Mouse (Mus musculus) right cerebral cortex, adult 18-20 months (tissue): ENCODE results near the gene Trafd1.

Experiments
- DNase-seq: peaks from one replicate; pipeline ENCODE4 v3.0.0; 2022; ENCODE audit warnings: mixed read lengths

The Trafd1 gene

DNA sequence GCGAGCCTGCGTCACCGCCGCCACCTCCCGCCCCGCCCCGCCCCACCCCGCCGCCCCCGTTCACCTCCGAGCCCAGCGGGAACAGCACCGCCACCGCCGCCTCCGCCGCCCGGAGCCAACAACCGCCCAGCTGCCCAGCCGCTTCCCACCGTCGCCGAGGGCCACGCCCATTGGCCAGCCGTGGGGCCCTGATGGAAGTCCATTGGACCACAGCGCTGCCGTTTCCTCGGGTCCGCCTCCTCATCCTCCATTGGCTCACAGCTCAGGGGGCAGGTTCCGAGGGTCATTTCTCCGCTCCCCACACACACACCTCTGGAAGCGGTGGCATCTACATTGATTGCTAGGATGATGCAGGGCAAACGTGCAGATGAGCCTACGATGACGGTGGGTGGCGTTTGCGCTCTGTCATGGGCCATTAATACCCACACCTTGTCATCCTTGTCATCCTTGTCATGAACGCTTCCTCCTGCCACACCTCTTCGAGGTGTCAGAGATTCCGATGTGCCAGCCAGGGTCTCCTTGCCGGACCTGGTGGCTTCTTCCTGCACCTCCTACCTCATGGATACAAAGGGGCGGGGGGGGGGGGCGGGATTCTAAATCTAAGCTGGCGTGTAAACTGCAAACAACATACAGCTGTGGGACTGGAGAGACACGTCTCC, at the start of gene Trafd1:
Trafd1 (minus strand) TSS at position 172 of the 659 bp plus-strand sequence.
- DNase-seq = peak; percentile 96

DNA sequence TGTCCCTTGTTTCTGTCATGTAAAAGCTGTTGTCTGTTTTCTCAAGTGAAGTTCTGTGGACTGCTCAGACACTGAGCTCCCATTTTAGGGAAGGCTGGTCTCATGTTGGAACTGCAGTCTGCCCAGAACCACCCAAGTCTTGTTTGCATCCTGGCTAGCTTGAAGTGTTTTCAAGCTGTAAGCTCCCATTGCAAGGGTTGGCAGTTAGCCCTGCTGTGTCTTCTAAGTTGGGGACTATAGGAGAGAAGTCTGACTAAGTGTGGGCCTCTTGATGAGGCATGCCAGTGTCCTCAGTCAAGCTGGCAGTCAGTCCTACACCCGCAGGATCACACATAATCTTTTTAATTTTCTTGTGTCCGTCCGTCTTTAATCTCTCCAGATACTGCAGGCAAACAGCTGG, 43.5 kb upstream of the Trafd1 start:
- peak; percentile 60 for DNase-seq

DNA sequence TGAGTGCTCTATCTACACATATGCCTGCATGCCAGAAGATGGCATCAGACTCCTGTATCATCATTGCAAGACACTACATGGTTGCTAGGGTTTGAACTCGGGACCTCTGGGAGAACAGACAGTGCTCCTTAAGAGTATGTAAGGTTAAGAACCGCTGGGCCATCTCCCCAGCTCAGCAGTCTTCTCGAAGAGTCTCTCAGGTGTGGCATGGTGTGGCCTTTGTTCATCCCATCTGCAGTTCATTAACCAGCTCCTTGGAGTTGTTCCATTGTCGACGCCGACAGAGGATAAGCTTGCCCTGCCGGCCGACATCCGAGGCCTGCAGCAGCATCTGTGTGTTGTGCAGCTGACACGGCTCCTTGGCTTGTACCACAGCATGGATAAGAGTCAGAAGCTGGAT, 37.9 kb upstream of the Trafd1 start:
- no peak for DNase-seq

DNA sequence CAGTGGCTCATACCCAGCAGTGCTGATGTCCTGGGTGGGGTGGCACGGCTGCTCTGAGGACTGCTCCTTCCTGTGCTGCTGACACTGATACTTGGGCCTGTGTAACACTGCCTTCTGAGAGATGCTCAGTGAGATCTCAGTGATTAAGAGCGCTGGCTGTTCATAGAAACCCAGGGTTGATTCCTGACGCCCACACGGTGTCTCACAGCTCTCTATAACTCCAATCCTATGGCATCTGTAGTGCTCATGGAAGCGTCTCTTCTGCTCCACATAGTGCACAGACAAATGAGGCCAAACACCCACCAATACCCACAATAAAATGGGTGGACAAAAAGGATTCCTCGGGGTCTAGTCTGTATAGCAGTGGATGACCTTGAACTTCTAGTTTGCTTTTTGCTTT, 37.4 kb upstream of the Trafd1 start:
- DNase-seq = peak; percentile 55

DNA sequence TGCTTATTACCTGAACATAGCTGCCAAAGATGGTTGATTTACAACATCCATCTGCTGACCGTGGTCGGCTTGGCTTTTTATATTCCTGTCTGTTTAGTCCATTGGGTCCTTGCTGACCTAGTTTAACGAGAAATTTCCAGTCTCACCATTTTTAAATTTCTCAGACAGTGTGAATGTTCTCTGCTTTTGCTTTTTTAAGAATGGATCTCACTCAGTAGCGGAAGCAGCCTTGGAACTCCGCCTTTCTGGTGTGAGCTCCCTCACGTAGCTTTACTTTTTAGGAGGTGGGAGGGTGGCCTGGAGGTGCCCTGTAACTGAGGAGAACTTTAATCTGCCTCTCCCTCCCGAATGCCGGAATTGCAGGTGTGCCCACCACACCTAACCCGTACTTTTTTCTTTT, 35.3 kb upstream of the Trafd1 start:
- no peak for DNase-seq

DNA sequence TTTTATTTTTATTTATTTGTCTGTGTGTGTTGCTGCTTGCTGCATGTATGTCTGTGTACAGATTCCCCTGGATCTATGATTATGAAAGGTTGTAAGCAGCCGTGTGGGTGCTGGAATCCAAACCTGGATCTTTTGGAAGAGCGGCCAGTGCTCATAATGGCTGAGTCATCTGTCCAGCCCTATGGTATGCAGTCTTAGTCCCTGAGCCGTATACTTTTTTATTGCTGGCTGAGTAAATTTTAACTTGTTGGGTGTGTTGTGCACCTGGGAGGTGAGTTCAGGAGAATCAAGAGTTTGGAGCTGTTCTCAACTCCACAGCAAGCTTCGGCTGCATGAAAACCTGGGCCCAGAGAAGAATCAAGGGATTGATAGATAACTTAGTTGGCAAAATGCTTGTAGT, 25.5 kb upstream of the Trafd1 start:
- DNase-seq = no peak

DNA sequence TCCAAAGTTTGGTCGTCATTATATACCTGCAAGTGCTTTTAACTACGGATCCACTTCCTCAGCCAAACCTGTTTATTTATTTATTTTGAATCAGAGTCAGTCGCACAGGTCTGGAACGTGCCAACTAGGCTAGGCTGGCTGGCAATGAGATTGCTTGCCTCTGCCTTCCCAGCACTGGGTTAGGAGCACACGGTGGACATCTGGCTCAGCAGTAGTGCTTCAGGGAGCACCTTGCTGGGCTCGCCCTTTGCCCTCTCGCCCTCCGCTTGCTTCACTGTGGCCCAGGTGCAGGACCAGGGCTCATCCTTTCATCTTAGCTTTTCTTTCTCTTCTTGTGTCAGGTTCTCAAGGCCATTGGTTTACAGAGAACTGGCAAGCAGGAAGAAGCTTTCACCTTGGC, 22.4 kb upstream of the Trafd1 start:
- no peak for DNase-seq

DNA sequence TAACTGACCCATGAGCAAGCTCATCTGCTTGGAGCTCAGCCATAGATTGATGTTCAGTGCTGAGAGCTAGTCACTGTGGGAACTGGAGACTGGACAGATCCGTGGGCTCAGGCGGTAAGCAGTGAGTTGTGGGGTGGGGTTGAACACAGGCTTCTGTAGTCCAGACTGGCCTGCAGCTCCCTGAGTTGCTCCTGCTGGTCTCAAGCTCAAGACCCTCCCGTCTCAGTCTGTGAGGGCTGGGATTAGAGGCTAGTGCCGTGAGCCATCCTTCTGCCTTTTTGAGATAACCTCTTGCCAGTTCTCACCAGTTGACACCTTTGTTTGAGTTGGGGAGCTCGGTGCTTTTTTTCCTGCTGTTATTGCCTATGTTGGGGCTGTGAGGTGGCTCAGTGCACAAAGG, 15.4 kb upstream of the Trafd1 start:
- DNase-seq = no peak

DNA sequence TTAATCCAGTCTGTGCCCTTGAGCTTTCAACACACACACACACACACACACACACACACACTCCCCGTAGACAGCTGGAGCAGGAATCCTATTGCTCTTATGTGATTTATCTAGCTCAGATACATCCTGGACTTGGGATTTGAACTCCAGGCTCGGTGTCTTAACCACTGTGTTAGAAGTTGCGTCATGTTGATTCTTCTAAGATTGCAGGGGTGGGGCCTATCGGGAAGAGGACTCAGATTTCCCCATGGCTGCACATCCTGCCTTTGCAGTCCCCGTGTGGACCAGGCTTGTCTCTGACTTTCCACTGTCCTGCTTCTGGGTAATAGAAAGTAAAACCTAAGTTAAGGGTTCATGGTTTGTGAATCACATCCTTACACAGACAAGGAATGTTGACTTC, 14.6 kb upstream of the Trafd1 start:
- DNase-seq = no peak

DNA sequence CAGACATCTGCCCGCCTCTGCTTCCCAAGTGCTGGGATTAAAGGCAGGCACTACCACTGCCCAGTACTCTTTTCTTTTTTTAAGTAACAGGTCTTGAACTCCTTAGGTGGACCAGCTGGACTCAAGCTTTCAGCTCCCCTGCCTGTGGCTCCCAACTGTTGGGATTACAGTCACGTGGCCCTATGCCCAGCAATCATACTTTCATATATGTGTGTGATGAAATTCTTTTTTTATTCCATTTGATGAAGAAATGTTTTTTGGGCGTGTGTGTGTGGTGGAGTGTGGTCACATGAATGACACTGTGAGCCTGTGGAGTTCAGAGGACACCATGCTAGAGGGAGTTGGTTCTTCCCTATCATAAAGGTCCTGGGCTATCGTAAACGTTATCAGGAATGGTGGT, 14.1 kb upstream of the Trafd1 start:
- DNase-seq = no peak

DNA sequence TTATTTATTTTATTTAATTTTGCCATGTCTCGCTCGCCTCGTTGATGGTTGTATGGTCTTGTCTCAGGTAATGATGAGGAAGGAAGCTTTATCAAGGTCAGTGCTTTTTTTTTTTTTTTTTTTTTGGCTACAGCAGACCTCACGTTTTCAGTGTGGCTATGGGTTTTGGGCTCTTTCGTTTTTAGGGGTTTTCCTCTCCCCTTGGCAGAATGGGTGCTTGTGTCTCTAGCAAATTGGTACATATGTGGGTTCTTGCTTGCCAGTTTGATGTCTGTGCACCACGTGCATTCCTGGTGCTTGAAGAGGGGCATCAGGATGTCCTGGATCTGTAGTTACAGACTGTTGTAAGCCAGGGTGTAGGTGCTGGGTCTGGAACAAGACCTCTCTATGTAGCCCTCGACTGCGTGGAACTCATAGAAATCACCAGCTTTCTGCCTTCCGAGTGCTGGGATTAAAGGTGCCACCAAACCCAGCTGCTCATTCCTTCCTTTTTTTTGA, 13.6 kb upstream of the Trafd1 start:
- no peak for DNase-seq

DNA sequence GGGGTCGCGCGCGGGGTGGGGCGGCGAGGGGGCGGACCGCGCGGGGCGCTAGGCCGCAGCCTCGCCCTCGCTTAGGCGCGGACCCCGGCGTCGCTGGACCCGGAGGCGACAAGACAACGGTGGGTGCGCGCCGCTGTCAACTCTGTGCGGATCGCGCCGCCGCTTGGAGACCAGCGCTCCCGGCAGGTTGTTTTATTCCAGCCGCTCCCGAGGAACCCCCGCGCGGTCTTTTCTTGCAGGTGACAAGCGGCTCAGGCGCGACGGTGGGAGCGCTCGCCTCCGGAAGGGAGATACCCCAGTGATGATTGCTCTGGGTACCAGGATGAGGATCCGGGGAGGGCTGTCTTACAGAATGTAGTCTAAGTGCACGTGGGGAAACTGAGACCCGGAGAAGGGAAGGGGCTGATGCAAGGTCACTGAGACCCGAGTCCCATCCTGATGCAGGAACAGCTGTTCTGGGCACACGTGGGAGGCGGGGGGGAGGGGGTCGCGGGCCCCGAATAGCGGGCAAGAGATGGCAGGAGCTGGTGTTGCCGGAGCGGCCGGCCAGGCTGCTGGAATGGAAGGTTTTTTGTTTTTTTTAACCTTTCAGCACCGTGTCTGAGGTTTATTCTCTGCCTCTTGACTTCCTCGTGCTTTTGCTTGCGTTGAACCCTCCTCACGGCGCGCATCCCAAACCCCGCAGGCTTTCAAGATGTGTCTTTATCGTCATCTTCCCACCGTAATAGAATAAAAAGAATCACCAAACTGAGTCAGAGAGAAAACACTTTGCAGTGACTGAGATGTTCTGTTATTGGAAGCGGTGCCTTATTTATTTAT, 12.9 kb upstream of the Trafd1 start:
- no peak for DNase-seq

DNA sequence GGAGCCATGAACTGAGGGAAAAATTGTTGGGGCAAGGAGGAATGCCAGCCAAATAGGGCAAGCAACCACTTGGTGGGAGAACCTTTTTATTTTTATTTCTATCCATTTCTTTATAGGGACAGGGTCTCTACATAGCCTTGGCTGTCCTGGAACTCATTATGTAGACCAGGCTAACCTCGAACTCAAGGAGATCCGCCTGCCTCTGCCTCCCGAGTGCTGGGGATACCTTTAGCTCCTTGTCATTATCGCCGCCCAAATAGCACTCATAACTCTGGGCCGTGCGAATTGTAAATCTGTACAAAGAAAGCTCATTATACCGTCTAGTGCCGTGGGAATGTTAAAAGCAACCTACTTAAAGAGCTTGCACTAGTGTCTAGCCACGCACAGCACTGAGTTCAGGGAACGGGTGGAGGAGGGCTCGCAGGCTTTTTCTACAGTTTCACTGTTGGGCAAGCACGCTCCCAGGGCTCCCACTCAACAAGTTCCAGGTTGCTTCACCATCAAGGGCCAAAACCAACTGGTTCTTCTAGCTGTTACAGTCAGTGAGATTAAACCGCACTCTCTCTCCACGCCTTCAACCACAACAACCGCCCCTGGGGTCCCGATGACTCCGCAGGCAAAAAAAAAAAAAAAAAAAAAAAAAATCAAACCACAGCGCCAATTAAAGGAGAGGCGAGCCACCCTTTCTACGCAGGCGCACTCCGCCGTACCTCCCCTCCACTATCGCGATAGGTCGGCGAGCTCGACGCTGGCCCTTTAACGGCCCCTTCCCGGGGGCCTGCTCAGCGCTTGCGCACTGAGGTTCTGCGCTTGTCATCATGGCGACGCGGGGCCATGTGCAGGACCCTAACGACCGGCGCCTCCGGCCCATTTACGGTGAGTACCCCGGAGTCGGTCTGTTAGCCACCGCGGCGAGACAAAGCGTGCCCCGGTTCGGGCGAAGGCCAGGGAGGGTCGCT, 12.0 kb upstream of the Trafd1 start, which contains the start of gene Naa25:
Naa25 (plus strand) TSS at position 750 of the 959 bp plus-strand sequence.
- peak; percentile 94 for DNase-seq

DNA sequence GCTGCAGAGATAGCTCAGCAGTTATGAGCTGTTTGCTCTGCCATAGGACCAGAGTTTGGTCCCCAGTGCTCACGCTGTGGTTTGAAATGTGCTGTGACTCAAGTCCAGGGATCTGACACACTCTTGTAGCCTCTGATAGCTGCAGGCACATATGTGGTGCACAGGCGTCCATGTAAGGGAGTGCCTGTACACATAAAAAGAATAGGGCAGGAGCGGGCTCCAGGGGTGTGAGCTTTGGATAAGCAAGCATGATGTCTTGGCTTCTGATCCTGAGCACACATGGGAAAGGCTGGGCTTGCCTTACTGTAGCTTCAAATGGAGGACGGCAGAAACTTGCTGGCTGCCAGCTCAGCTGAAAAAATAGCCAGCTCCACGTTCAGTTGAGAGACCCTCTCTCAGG, 10.2 kb upstream of the Trafd1 start:
- no peak for DNase-seq

DNA sequence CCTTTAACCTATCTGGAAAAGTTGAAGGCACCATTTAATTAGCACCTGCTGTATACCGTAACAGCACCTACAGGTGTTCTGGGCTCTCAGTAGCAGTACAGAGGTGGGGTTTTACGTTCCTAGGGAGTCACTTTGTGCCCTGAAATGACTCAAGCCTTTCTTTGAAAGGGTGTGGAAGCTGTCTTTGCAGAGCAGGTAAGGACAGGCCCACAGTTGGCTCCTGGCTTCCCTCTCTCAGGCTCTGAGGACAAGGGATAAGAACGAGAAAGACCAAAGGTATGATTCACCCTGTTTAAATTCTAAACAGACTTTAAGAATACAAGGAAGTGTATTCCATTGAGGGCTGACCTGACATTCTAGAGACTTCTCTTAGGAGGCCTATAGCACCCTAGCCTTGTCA, 8.0 kb upstream of the Trafd1 start:
- DNase-seq = no peak

DNA sequence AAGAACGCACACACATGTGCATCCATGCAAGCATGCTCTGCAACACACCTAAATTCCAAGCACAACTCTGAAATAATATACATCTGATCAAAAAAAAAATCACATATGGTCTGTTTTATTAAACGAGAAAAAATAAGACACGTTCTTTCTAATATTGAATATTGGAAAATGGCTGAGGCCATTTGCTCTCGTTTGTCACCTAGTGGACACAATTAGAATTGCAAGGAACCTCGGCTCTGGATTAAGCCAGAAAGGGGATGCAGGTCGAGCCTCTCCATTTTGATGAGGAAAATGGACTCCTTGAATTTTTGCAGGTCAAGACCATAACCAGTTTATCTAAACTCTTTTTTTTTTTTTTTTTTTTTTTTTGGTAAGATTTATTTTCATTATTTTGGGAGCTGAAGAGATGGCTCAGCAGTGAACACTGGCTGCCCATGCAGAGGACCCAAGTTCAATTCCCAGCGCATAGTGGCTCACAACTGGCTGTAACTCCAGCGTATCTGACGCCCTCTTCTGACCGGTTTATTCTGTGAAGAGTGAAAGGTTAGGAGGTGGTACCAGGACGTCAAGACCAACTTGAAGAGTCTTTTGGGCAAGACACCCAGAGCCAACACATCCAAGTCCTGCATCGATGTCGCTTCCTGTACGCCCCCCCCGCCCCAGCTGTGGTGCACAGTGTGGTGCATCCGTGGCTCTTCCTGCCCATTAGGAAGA, 7.4 kb upstream of the Trafd1 start:
- no peak for DNase-seq

DNA sequence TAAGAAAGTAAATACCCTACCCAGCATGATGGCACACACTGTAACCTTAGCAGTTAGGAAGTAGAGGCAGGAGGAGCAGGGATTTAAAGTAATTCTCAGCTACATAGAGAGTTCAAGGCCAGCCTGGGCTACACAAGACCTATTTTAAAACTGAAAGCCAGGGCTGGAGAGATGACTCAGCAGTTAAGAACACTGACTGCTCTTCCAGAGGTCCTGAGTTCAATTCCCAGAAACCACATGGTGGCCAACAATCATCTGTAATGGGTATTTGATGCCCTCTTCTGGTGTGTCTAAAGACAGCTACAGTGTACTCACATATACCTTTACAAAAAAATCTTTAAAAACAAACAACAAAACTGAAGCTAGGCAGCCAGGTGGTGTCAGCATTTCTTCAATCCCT, 4.3 kb upstream of the Trafd1 start:
- DNase-seq = no peak

DNA sequence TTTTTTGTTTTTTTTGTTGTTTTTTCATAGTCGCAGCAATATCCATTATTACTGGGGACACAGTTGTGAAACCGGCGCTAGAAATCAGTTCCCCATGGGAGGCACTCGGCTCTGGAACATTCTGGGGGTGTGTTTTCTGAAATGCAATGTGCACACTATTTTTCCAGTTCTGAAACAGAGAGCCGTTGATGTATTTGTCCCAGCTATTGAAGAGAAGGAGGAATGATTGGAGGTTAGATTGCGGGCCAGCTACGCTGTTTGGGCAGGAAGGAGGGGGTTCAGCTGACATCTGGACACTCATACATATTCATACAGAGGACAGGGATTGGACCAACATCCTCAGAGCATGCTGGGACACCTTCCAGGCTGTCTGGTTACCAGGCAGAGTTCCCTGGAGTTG, 3.7 kb upstream of the Trafd1 start:
- peak; percentile 39 for DNase-seq

DNA sequence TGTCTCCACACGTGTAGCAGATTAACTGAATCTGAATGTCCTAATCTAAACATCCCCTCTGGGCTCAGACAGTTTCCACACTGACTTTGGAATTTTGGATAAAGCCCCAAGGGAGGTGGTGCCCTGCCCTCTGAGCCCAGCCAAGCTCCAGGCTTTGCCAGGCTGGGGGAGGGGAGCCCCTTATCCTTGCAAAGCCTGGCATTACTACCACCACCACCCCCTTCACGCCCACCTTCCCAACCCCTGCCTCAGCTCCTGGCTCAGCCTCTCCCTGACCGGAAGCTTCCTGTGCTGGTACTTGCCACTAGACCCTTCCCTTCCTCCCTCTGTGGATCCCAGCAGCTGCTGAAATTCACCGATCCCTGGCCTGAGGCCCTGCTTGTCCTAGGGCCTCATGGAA, 1.7 kb upstream of the Trafd1 start:
- no peak for DNase-seq

DNA sequence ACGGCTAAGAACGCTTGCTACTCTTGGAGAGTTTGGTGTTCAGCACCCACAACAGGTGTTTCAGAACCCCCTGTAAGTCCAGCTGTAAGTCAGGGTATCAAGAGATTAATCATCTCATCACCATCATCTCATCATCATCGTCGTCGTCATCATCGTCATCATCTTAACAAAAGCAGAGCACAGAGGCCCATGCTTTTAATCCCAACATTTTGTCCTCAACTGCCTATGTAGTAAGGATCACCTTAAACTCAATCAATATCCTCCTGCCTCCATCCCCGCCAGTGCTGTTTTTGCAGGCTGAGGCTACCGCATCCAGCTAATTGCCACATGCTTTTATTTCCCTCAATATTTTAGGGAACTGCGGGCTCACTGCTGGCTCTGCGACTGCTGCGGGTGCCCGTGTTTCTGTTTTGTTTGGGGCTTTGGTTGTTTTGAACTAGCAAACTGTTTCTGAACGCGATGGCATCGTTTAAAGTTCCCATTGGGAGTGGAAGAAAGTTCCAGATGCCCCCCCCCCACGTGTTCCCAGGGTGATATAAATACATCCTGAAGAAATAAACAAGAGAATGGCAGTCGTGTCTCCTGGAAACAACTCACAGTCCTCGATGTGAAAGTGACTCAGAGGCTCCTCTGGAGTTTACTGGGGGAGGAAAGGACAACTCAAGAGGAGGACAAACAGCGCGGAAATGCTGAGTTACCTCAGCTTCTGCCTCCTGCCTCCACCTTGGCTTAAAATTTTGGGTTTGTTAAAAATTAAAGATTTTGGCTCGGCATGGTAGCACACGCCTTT, 883 bp upstream of the Trafd1 start:
- peak; percentile 67 for DNase-seq

DNA sequence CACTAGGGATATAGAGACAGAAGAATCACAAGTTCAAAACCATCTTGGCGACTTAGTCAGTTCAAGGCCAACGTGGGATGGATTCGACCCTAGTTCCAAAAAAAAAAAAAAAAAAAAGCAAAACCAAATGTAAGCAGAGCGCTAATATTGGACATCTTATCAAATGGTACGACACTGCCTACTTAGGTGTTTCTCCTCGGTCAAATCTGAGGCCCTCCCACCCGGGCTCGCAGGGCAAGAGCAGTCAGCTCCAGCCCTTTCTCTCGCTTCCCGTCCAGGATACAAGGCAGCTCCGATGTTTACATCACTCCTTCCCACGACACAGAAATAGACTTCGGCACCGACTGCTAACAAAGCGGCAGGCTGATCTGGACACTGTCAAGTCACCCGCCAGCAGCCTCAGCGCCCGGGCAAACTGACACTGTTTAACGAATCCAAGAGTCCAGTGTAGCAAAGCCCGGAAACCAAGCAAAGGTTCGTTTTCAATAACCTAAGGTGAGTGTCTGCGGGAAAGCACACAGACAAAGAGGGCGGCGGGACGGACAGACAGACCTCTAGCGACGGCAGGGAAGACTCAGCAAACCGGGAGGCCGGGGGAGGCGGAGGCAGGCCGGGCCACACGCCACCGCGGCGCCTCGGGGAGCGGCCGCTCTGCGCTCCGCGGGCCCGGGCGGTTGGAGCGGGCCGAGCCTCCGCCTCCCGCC, 523 bp downstream of the Trafd1 start:
- DNase-seq = peak; percentile 55
